Mouse (Mus musculus): Measurements from ENCODE around the gene Nmur2. TPM values are rescaled to one million over a fixed set of nuclear protein-coding genes. Genes with fewer than 3 reads are reported as not detected.

Gene Nmur2
- polyA plus RNA-seq, 1 experiment from 2014 or later = not detected

- no peak overlapping the region for H3K27ac ChIP-seq (replicated peaks)
- H3K27me3 ChIP-seq = no peaks in the 10 kb centered on the region
- no peaks in the 10 kb centered on the region for H3K4me1 ChIP-seq (replicated peaks)
- no peak overlapping the region for H3K9ac ChIP-seq
- no peak overlapping the region for H3K4me3 ChIP-seq (replicated peaks)
- H3K4me2 ChIP-seq = no peak overlapping the region
- no peaks in the 10 kb centered on the region for H3K9me3 ChIP-seq (replicated peaks)
- no peaks in the 10 kb centered on the region for H3K36me3 ChIP-seq (replicated peaks)
- WGBS (ENCODE audit: insufficient replicate concordance) = 43% methylated on average over 2 of the region's 2 CpGs
- no peak for ATAC-seq (ENCODE audit: insufficient read depth)
Measured at GRCm38 (mm10) chr11:56012396-56012795, 28.4 kb downstream of the Nmur2 start.

GRCm38 (mm10) chr11:56008277-56008676 is 32.5 kb downstream of the Nmur2 start:
- no peak for ATAC-seq (ENCODE audit: insufficient read depth)
- H3K9me3 ChIP-seq (replicated peaks) = no peaks in the 10 kb centered on the region
- no peak overlapping the region for H3K9ac ChIP-seq
- H3K27ac ChIP-seq (replicated peaks) = no peak overlapping the region
- WGBS (ENCODE audit: insufficient replicate concordance) = 41% methylated on average over 3 of the region's 3 CpGs
- no peaks in the 10 kb centered on the region for H3K4me1 ChIP-seq (replicated peaks)
- no peaks in the 10 kb centered on the region for H3K27me3 ChIP-seq
- H3K4me3 ChIP-seq (replicated peaks) = no peak overlapping the region
- no peak overlapping the region for H3K4me2 ChIP-seq
- no peaks in the 10 kb centered on the region for H3K36me3 ChIP-seq (replicated peaks)

GRCm38 (mm10) chr11:55992799-55993198 is 48.0 kb downstream of the Nmur2 start:
- ATAC-seq (ENCODE audit: insufficient read depth) = no peak
- WGBS (ENCODE audit: insufficient replicate concordance) = 25% methylated on average over 1 of the region's 1 CpGs

GRCm38 (mm10) chr11:55992148-55992547 is 48.7 kb downstream of the Nmur2 start:
- WGBS (ENCODE audit: insufficient replicate concordance) = 50% methylated on average over 3 of the region's 3 CpGs
- H3K36me3 ChIP-seq (replicated peaks) = no peaks in the 10 kb centered on the region
- no peak overlapping the region for H3K4me3 ChIP-seq (replicated peaks)

More at GRCm38 (mm10) chr11:55992799-55993198, 48.0 kb downstream of the Nmur2 start:
- H3K9ac ChIP-seq = no peak overlapping the region
- H3K4me1 ChIP-seq (replicated peaks) = no peaks in the 10 kb centered on the region
- no peak overlapping the region for H3K4me3 ChIP-seq (replicated peaks)
- no peaks in the 10 kb centered on the region for H3K27me3 ChIP-seq
- H3K9me3 ChIP-seq (replicated peaks) = no peaks in the 10 kb centered on the region
- H3K4me2 ChIP-seq = no peak overlapping the region
- H3K27ac ChIP-seq (replicated peaks) = no peak overlapping the region
- no peaks in the 10 kb centered on the region for H3K36me3 ChIP-seq (replicated peaks)

GRCm38 (mm10) chr11:55991505-55992066 is 49.2 kb downstream of the Nmur2 start:
- no peaks in the 10 kb centered on the region for H3K27me3 ChIP-seq
- H3K4me1 ChIP-seq (replicated peaks) = no peaks in the 10 kb centered on the region
- H3K9ac ChIP-seq = no peak overlapping the region
- no peak overlapping the region for H3K4me2 ChIP-seq
- no peaks in the 10 kb centered on the region for H3K9me3 ChIP-seq (replicated peaks)
- no peaks in the 10 kb centered on the region for H3K36me3 ChIP-seq (replicated peaks)
- WGBS (ENCODE audit: insufficient replicate concordance) = 6% methylated on average over 8 of the region's 8 CpGs
- ATAC-seq (ENCODE audit: insufficient read depth) = no peak
- no peak overlapping the region for H3K4me3 ChIP-seq (replicated peaks)
- H3K27ac ChIP-seq (replicated peaks) = no peak overlapping the region

More at GRCm38 (mm10) chr11:55992148-55992547, 48.7 kb downstream of the Nmur2 start:
- no peaks in the 10 kb centered on the region for H3K9me3 ChIP-seq (replicated peaks)
- H3K27me3 ChIP-seq = no peaks in the 10 kb centered on the region
- H3K4me2 ChIP-seq = no peak overlapping the region
- ATAC-seq (ENCODE audit: insufficient read depth) = no peak
- H3K27ac ChIP-seq (replicated peaks) = no peak overlapping the region
- no peak overlapping the region for H3K9ac ChIP-seq
- H3K4me1 ChIP-seq (replicated peaks) = no peaks in the 10 kb centered on the region

GRCm38 (mm10) chr11:55984643-55985042 is 56.2 kb downstream of the Nmur2 start:
- WGBS (ENCODE audit: insufficient replicate concordance) = 36% methylated on average over 3 of the region's 3 CpGs
- Histone ChIP-seq H3K27ac (replicated peaks) (no peak overlapping the region), H3K4me3 (replicated peaks) (no peak overlapping the region), H3K4me2 (no peak overlapping the region), H3K27me3 (no peaks in the 10 kb centered on the region), H3K36me3 (replicated peaks) (no peaks in the 10 kb centered on the region), H3K4me1 (replicated peaks) (no peaks in the 10 kb centered on the region), H3K9me3 (replicated peaks) (no peaks in the 10 kb centered on the region), H3K9ac (no peak overlapping the region)
- ATAC-seq (ENCODE audit: insufficient read depth) = no peak

- H3K27ac ChIP-seq (replicated peaks) = no peak overlapping the region
- no peaks in the 10 kb centered on the region for H3K9me3 ChIP-seq (replicated peaks)
- no peaks in the 10 kb centered on the region for H3K27me3 ChIP-seq
- no peaks in the 10 kb centered on the region for H3K4me1 ChIP-seq (replicated peaks)
- WGBS (ENCODE audit: insufficient replicate concordance) = 26% methylated on average over 1 of the region's 1 CpGs
- no peak for ATAC-seq (ENCODE audit: insufficient read depth)
- H3K4me2 ChIP-seq = no peak overlapping the region
- no peak overlapping the region for H3K4me3 ChIP-seq (replicated peaks)
- no peaks in the 10 kb centered on the region for H3K36me3 ChIP-seq (replicated peaks)
- no peak overlapping the region for H3K9ac ChIP-seq
Measured at GRCm38 (mm10) chr11:55981656-55982055, 59.2 kb downstream of the Nmur2 start.

GRCm38 (mm10) chr11:55978146-55978545 is 62.7 kb downstream of the Nmur2 start:
- Histone ChIP-seq H3K4me3 (replicated peaks) (no peak overlapping the region), H3K27ac (replicated peaks) (no peak overlapping the region), H3K4me2 (no peak overlapping the region), H3K9ac (no peak overlapping the region), H3K36me3 (replicated peaks) (no peaks in the 10 kb centered on the region), H3K4me1 (replicated peaks) (no peaks in the 10 kb centered on the region), H3K27me3 (no peaks in the 10 kb centered on the region), H3K9me3 (replicated peaks) (no peaks in the 10 kb centered on the region)
- 65% methylated on average over 6 of the region's 6 CpGs for WGBS (ENCODE audit: insufficient replicate concordance)
- ATAC-seq (ENCODE audit: insufficient read depth) = no peak
